Mouse (Mus musculus): ENCODE measurements around the gene Rabif. TPM values are rescaled to one million over a fixed set of nuclear protein-coding genes. Genes with fewer than 3 reads are reported as not detected.

The Rabif gene
- total RNA-seq, 2 experiments from 2014 or later = 23.6 to 28.2 TPM

GRCm38 (mm10) chr1:134549632-134550132, 55.2 kb downstream of the Rabif start, which contains the start of gene Mgat4e:
Mgat4e (minus strand) TSS chr1:134549682.
- no peak for DNase-seq (ENCODE audit: extremely low spot score in 1 of 2, low spot score in 1 of 2)

- no peak for DNase-seq (ENCODE audit: extremely low spot score in 1 of 2, low spot score in 1 of 2)
Observed at GRCm38 (mm10) chr1:134551869-134552268, 57.4 kb downstream of the Rabif start.

GRCm38 (mm10) chr1:134552396-134552795, 57.9 kb downstream of the Rabif start:
- DNase-seq (ENCODE audit: extremely low spot score in 1 of 2, low spot score in 1 of 2) = no peak

- DNase-seq (ENCODE audit: extremely low spot score in 1 of 2, low spot score in 1 of 2) = no peak
Observed at GRCm38 (mm10) chr1:134555240-134555870, 60.9 kb downstream of the Rabif start.

GRCm38 (mm10) chr1:134555871-134556670, 61.6 kb downstream of the Rabif start:
- DNase-seq (ENCODE audit: extremely low spot score in 1 of 2, low spot score in 1 of 2) = peak; percentile 52 to 59

- peak; percentile 78 to 85 for DNase-seq (ENCODE audit: extremely low spot score in 1 of 2, low spot score in 1 of 2)
Observed at GRCm38 (mm10) chr1:134556671-134557218, 62.3 kb downstream of the Rabif start.

Other genes with a start within 250 kb of the Rabif start
- not detected for gene Myog, start 204.7 kb upstream of the Rabif start, total RNA-seq (2021)
- 10 to 100 TPM; 69.3 to 78.8 TPM for gene Ppfia4, start 161.7 kb upstream of the Rabif start, total RNA-seq (2021)
- gene Tmem183a, start 132.7 kb upstream of the Rabif start, total RNA-seq (2021) = 10 to 100 TPM; 73.0 to 91.4 TPM
- gene 4933406M09Rik, start 108.7 kb upstream of the Rabif start, total RNA-seq (2021) = not detected
- 10 to 100 TPM; 28.7 to 33.2 TPM for gene Cyb5r1, start 89.1 kb upstream of the Rabif start, total RNA-seq (2021)
- 10 to 100 TPM; 58.7 to 61.1 TPM for gene Adipor1, start 79.3 kb upstream of the Rabif start, total RNA-seq (2021)
- gene Klhl12, start 39.1 kb upstream of the Rabif start, total RNA-seq (2021) = 10 to 100 TPM; 40.2 to 43.8 TPM
- gene Mgat4e, start 55.0 kb downstream of the Rabif start, total RNA-seq (2021) = not detected
- 10 to 100 TPM; 71.1 to 75.3 TPM for gene Kdm5b, start 65.5 kb downstream of the Rabif start, total RNA-seq (2021)
- gene Syt2, start 152.0 kb downstream of the Rabif start, total RNA-seq (2021) = 10 to 100 TPM; 22.2 to 23.6 TPM